Mouse (Mus musculus) left cerebral cortex, adult 8-10 months (tissue): ENCODE results near the gene Slc5a4b. TPM values are rescaled to one million over a fixed set of nuclear protein-coding genes. Genes with fewer than 3 reads are reported as not detected.

Experiments
- DNase-seq, 2 experiments: peaks; one replicate each; pipeline ENCODE4 v3.0.0; 2022; ENCODE audit warnings: low spot score in 2 of 2
- total RNA-seq, 4 experiments: library from RNA; stranded (reverse); gene quantifications; 2 replicates each; pipeline ENCODE4 v1.2.4; 2022

Gene Slc5a4b
- total RNA-seq, 4 experiments from 2014 or later, result 0.09 TPM; not detected in 3

DNA sequence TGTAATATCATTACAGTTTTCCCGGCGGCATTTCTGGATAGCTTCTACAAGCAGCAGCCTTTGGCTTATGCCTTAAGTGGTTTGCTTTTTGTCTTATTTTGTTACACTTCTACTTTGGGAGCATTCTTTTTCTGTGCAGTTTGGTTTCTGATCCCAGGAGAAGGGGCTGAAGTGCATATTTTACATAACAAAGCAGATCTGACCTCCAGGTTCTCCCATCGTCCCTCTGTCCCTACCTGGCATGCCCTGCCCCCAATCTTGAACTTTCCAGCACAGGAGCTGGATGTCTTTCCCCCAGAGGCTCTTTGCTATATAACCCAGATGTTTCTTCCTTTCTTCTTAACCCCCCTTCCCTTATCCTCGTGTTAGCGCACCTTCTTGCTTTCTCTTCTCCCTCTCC, 65.4 kb downstream of the Slc5a4b start:
- DNase-seq, result no peak

GRCm38 (mm10) chr10:76036962-76037361, 73.8 kb downstream of the Slc5a4b start:
- DNase-seq, result no peak

DNA sequence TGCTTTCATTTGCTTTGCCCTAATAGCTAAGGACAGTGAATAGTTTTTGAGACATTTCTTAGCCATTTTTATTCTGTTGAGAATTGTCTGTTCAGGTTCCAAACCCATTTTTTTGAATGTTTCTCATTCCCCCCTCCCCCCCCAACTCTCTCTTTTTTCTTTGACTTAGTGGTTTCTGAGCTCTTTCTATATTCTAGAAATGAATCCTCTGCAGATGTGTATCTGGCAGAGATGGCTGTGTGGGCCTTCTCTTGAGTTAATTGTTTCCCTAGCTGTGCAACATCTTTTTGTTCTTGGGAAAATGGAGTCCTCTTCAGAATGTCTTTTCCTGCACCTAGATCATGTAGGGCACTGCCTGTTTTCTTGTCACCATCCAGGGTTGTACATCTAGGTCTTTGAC, 75.5 kb downstream of the Slc5a4b start:
- no peak for DNase-seq

- no peak for DNase-seq
Measured at GRCm38 (mm10) chr10:76034001-76034600, 76.7 kb downstream of the Slc5a4b start.

DNA sequence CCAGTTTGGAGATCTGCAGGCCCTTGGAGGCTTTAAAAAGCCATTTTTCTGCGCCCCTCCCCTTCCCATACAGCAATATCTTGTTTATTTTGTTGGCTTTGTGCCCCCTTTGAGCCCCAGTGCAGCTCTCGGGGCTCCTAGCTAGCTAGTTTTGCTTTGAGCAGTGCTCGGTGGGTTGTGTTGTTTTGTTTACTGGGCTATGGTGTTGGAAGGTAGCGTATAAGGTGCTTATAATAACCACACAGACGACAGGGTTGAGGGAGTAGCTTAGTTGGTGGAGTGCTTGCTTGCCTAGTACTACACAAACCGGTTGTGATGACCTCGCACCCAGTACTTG, 77.7 kb downstream of the Slc5a4b start:
- no peak for DNase-seq

GRCm38 (mm10) chr10:76032402-76033118, 78.2 kb downstream of the Slc5a4b start, which contains the start of gene Zfp280b:
Gene Zfp280b (plus strand): TSS chr10:76032650.
- DNase-seq, result peak; percentile 87 to 89

GRCm38 (mm10) chr10:76031511-76032401, 79.0 kb downstream of the Slc5a4b start:
- peak in 1 of 2 experiments; percentile 5 for DNase-seq

GRCm38 (mm10) chr10:76030496-76030895, 80.3 kb downstream of the Slc5a4b start:
- DNase-seq, result no peak

- DNase-seq, result no peak
Measured at GRCm38 (mm10) chr10:76029276-76029675, 81.5 kb downstream of the Slc5a4b start.

- no peak for DNase-seq
Measured at GRCm38 (mm10) chr10:76028396-76028795, 82.4 kb downstream of the Slc5a4b start.

GRCm38 (mm10) chr10:76028016-76028366, 82.8 kb downstream of the Slc5a4b start:
- DNase-seq, result no peak

DNA sequence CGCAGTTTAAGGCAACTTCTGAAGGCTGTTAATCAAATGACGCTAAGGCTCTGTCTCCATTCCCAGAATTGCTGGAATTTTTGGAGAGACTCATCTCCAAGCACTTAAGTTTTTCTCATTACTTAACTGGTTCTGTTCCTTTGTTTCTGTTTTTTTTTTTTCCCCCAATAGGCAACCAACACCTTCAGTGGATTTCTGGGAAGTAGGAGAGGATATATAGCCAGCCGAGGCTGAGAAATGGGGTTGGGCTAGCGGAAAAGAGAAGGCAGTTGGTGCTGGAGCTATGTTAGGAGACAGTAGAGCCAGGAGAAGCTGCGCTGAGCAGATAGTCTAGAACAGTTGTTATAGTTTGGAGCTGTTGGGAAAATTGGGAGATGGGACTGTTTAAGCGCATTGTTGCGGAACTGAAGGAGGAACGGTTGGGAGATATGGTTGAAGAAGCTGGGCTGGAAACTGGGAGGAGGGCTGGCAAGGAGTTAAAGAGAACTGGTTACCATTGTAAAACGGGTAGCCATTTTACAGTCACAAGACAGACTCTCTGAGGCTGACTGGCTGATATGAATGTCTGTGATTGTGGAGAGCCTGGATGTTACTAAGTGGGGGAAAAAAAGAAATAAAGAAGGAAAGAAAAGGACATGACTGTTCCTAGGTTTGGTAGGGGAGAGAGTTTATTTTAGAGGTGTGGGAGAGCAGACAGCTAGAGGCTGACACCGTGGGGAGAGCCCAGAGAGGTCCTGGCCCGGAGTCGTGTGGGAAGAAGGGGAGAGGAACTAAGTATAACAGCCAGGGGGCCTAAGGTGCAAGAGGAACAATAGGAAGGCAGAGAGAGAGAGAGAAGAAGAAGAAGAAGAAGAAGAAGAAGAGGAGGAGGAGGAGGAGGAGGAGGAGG, 83.4 kb downstream of the Slc5a4b start:
- no peak for DNase-seq

DNA sequence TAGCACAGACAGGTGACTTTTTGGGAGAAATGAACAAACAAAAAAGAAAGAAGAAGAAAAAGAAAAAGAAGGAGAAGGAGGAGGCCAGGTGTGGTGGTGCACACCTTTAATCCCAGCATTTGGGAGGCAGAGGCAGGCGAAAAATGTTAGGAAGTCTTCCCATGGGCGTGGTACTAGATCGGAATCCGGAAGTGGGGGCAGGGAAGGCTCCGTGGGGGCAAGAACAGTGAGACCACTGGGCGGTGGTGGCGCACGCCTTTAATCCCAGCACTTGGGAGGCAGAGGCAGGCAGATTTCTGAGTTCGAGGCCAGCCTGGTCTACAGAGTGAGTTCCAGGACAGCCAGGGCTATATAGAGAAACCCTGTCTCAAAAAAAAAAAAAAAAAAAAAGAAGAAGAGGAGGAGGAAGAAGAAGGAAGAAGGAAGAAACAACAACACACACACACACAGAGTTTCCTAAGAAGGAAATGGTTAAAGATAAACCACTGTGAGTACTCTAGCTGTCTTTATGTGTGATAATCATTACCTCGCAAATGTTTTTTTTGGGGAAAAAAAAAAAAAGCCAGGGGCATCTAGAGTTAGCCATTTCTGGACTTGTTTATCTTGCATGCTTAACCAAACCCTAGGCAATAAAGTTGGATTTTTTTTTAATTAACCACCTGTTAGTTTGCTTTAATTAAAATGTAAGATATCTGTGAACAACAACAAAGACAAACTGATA, 85.1 kb downstream of the Slc5a4b start:
- no peak for DNase-seq

DNA sequence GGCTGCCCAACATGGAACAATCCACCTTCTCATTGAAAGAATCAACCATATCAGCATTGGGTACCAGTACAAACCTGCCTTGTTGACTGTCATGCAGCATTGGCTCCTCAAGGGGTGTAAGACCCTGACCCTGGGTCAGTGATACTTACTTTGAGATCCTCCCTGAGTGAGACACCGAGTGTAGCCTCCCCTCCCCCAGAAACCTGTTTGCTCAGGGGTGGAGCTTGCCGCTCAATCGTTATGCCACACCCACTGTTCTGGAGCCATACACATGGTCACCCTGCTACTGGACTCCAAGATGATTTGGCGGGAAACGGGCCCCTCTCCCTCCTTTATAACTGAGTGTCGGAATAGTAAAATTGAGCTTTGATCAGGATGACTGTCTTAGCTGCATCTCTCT, 86.8 kb downstream of the Slc5a4b start:
- DNase-seq, result no peak

DNA sequence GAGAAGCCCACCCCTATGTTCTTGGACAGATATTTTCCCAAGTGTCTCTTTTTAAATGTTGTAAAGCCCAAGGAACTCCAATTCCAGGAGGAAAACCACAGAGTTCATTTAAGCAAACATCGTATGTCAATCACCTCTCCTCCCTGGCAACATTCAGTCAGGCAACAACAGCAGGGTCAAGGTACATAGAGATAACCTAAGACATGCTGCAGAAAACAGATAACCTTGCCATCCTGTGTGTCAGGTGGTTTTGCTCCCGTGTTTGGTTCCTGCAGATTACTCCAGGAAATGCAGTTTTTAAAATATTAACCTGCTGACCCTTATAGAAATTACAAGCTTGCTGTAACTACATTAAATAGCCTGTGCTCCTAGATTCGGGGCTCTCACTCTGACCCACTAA, 89.0 kb downstream of the Slc5a4b start:
- DNase-seq, result no peak

- DNase-seq, result no peak
Measured at GRCm38 (mm10) chr10:76016886-76017285, 93.9 kb downstream of the Slc5a4b start.

GRCm38 (mm10) chr10:76012922-76013321, 97.8 kb downstream of the Slc5a4b start:
- no peak for DNase-seq

DNA sequence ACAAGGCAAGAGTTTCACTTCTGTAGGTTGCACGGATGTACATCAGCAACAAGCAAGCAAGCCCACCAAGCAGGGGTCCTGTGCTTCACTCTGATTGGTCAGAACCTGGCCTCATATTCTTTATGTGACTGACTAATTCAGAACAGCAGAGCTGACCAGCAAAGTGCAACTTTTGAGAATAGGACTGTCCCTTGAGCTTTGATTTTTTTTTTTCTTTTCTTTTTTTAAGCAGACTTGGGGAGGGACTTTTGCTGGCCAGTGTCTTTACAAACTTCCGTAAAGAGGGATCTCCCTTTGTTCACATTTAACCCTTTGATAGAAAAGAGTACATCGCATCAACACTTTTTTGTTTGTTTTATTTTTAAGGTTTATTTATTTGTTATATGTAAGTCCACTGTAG, 100.9 kb downstream of the Slc5a4b start:
- DNase-seq, result no peak
